Mouse (Mus musculus): Measurements from ENCODE around the gene Ly86.

GRCm38 (mm10) chr13:37446699-37447258 lies 101.8 kb downstream of the Ly86 start:
- TF ChIP-seq POLR2A (IDR thresholded peaks at IDR 0.05; ENCODE audit: extremely low read depth, insufficient read depth, low read length) (no peak), CTCF (IDR thresholded peaks at IDR 0.05; ENCODE audit: low read depth, low read length) (no peak)
